Mouse (Mus musculus) kidney, adult 10 weeks (tissue): ENCODE data around the gene Adssl1. TPM values are rescaled to one million over a fixed set of nuclear protein-coding genes. Genes with fewer than 3 reads are reported as not detected.

Experiments used
- polyA plus RNA-seq: library from polyadenylated mRNA; stranded (reverse); fragments of 350-450 nt; fragmentation: Illumina TruSeq; extraction: RNeasy Lipid Tissue Mini Kit (QIAGEN cat#74804); gene quantifications from one replicate; pipeline ENCODE4 v1.2.3, GENCODE M21; 2014; ENCODE audit warnings: low read depth, low replicate concordance

The Adssl1 gene
- 1.5 TPM for polyA plus RNA-seq

GRCm38 (mm10) chr12:112619686-112620353, at the start of gene Adssl1:
TSS of gene Adssl1 (plus strand) at chr12:112620045.

DNA sequence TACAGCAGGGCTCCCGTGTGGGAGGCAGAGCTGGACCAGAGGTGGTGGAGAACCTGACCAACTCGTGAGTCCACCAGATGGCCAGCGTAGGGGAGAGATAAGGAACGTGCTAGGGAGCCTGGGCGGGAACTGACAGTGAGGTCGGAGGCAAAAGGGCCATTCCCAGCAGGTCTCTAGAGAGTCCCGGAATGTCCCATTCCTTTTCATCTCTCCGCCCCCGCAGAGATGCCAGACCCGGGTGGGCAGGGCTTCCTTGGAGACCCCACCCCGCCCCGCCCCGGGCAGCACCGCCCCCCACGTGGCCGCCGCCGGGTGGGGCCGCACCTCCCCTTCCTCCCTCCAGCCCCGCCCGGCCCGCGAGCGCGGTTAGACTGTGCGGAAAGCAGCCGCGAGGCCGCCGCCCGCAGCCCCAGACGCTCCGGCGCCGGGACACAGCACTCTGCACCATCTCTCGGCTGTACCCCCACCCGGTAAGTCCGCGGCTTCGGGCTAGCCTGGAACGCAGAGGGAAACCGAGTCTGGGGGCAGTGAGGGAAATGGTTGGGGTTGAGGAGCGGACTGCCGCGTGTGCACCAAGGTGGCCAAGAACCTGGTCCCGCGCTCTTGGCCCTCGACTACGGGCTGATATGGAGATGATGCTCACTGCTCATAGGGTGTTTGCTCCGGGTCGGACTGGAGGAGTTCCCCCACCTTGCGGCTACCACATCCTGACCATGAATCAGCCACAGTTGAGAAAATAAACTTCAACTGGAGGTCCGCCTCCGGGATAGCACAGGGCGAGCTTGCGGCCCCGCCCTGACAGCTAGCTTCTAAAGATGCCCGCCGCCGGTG, 31.2 kb upstream of the Adssl1 start, which contains the start of gene Inf2:
Inf2 (plus strand) TSS at position 359 of the 831 bp plus-strand sequence.

GRCm38 (mm10) chr12:112644180-112644854, 24.5 kb downstream of the Adssl1 start, which contains the start of gene Siva1:
TSS of gene Siva1 (plus strand) at chr12:112644679.

DNA sequence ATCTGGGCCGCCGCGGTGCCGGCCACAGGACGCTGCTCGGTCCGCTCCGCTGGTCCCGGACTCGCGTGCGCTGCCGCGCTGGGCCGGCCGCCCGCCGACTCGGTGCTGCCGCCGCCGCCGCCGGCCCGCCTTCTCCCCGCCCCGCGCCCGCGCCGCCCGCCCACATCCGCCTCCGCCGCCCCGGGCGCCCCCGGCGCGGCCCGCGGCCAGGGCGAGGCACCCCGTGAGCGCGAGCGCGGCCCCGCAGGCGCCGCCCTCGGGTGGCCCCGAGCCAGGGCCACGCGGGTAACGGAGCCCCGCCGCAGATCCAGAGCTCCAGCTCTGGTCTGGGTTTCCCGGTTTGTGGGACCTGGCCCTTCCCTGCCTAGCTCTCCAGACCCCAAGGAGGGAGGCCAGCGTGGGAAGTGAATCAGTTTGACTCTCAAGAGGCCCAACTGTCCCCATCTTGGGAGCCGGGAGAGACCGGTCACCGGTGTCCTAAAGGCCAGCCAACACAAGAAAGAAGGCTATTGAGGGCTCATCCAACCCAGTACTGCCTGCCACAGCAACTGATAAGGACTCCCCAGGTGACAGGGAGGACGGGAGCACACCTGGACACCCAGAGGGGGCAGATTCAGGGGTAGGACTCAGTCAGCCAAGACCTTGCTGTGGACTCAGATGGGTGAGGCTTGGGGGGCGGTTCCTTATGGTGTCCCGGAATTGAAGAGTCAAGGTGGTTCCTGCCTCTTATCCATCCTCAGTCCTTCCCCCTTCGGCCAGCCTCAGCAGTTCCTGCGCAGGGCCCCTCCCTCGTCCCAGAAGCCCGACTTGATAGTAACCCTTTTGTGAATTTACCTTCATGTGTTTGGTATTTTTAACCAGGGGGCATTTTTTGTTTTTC, 54.5 kb downstream of the Adssl1 start, which contains the start of gene Akt1:
Akt1 (minus strand) TSS at position 753 of the 880 bp plus-strand sequence.

DNA sequence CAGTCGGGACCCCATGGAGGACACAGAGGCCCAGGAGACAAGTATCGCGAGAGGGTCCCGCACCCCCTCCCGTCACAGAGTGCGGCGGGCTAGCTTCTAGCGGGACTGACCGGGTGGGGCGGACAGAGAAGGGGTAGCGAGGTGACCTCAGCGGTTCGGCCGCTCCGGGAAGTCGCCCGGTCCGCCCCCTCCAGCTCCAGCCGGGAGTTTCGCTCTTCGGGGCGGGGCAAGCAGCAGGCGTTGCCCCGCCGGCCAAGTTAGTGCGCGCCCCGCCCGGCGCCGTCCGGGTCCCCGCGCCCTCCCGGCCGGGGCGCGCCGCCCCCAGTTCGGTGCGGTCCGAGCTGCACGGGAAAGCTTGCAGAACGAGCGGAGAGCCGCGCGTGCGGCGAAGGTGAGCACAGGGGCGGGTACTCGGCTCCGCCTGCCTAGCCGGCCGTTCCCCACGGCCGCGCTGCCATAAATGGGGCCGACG, 58.7 kb downstream of the Adssl1 start, which contains the start of gene Zbtb42:
Zbtb42 (plus strand) TSS at position 274 of the 472 bp plus-strand sequence.

Other genes with a start within 250 kb of the Adssl1 start
- not detected for gene A530016L24Rik, start 130.6 kb upstream of the Adssl1 start, polyA plus RNA-seq
- gene Tmem179, start 103.3 kb upstream of the Adssl1 start, polyA plus RNA-seq, result not detected
- 0.24 TPM for gene Inf2, start 31.3 kb upstream of the Adssl1 start, polyA plus RNA-seq
- 1.9 TPM for gene Siva1, start 24.6 kb downstream of the Adssl1 start, polyA plus RNA-seq
- 2.5 TPM for gene Akt1, start 54.8 kb downstream of the Adssl1 start, polyA plus RNA-seq
- gene Zbtb42, start 58.8 kb downstream of the Adssl1 start, polyA plus RNA-seq, result 0.24 TPM
- 23.6 TPM for gene Cep170b, start 100.4 kb downstream of the Adssl1 start, polyA plus RNA-seq
- 0.20 TPM for gene Pld4, start 140.6 kb downstream of the Adssl1 start, polyA plus RNA-seq
- 0.16 TPM for gene Ahnak2, start 182.6 kb downstream of the Adssl1 start, polyA plus RNA-seq
- 5.5 TPM for gene Clba1, start 188.9 kb downstream of the Adssl1 start, polyA plus RNA-seq
- 3.3 TPM for gene Cdca4, start 209.4 kb downstream of the Adssl1 start, polyA plus RNA-seq
- not detected for gene Gpr132, start 248.2 kb downstream of the Adssl1 start, polyA plus RNA-seq